Mouse (Mus musculus) stomach, postnatal 0 days (tissue): ENCODE measurements at regions not wholly inside any gene's neighbourhood (a gene's known extent, or its start where the extent isn't known, plus 50 kb on each side); places are given as distances from the start of the nearest gene placed in this dataset.

Source experiments
- ATAC-seq: fragments of 200-750 bp; cut with Nextera tagmentation; 2 replicates; pipeline ENCODE4 v1.8.0; 2017; ENCODE audit not compliant: low FRiP score, low TSS enrichment
- DNase-seq: peaks from one replicate; pipeline ENCODE4 v3.0.0-alpha.2; 2016; ENCODE audit warnings: low spot score
- H3K27ac ChIP-seq: fragments of 300-500 bp; sonication (generic); replicated peaks from 2 replicates; pipeline ENCODE4 v1.5.1; 2014; ENCODE audit warnings: mild to moderate bottlenecking, control low read depth
- H3K27me3 ChIP-seq: fragments of 300-500 bp; sonication (generic); 2 replicates; pipeline ENCODE4 v1.6.1; 2014; ENCODE audit warnings: low read length; ENCODE audit not compliant: control insufficient read depth, insufficient read depth
- H3K36me3 ChIP-seq: fragments of 300-500 bp; sonication (generic); 2 replicates; pipeline ENCODE4 v1.6.1; 2014; ENCODE audit warnings: low read length, mixed read lengths; ENCODE audit not compliant: control insufficient read depth, insufficient read depth
- H3K4me1 ChIP-seq: fragments of 300-500 bp; sonication (generic); replicated peaks from 2 replicates; pipeline ENCODE4 v1.6.1; 2014; ENCODE audit warnings: antibody characterized with exemption; ENCODE audit not compliant: control insufficient read depth, insufficient read depth
- H3K4me2 ChIP-seq: fragments of 300-500 bp; sonication (generic); replicated peaks from 2 replicates; pipeline ENCODE4 v1.6.1; 2014; ENCODE audit warnings: low read depth, mild to moderate bottlenecking, control low read depth, moderate library complexity
- H3K4me3 ChIP-seq: fragments of 300-500 bp; sonication (generic); 2 replicates; pipeline ENCODE4 v1.5.1; 2014; ENCODE audit warnings: low read depth, low read length, control low read depth
- H3K9ac ChIP-seq: fragments of 300-500 bp; sonication (generic); 2 replicates; pipeline ENCODE4 v1.6.1; 2014; ENCODE audit warnings: mild to moderate bottlenecking, low read length, control low read depth, mixed read lengths
- H3K9me3 ChIP-seq: fragments of 300-500 bp; sonication (generic); 2 replicates; pipeline ENCODE4 v1.6.1; 2016; ENCODE audit warnings: low read length; ENCODE audit not compliant: control insufficient read depth
- CTCF ChIP-seq: IDR thresholded peaks from 2 replicates; pipeline ENCODE4 v1.5.1; 2016; ENCODE audit warnings: antibody characterized with exemption, low read depth, mild to moderate bottlenecking, moderate library complexity
- EP300 ChIP-seq: optimal IDR thresholded peaks from 2 replicates; pipeline ENCODE3; 2016; ENCODE audit warnings: antibody characterized with exemption
- whole genome bisulfite sequencing: fragments of 180-500 bp; shearing (Covaris S2); extraction: QIAGEN DNeasy Blood & Tissue Kit; methylation state at CpG from one replicate; pipeline ENCODE4 v1.1.7; 2014; 5-methylcytosine and 5-hydroxymethylcytosine counted together

DNA sequence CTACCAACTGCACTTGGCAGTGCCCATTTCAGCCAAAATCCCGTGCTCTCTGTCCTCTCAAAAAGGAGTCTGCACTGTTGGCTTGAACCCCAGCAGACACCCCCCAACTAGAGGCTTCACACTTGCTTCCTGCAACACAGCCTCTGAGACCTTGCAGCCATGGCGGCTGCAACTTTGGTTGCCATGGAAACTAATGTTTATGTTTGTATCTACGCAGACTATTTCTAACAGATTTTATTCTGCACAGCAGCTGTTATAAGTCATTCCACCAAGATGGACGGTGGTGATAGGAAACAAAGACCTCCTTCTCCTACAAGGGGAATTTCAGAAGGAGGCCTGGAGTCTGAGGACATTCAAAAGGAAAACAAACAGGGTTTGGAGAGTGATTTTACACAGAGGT, 338.3 kb upstream of the Kazn start:
- no peak for ATAC-seq
- WGBS: 19% methylated on average over 4 of the region's 4 CpGs
- no peak overlapping the region for H3K27ac ChIP-seq
- H3K36me3 ChIP-seq: no peaks in the 10 kb centered on the region
- H3K9ac ChIP-seq: no peak overlapping the region
- no peak for TF ChIP-seq CTCF
- no peak for TF ChIP-seq EP300
- H3K4me1 ChIP-seq: no peaks in the 10 kb centered on the region
- H3K9me3 ChIP-seq: no peaks in the 10 kb centered on the region
- no peaks in the 10 kb centered on the region for H3K27me3 ChIP-seq
- H3K4me2 ChIP-seq: no peak overlapping the region
- no peak for DNase-seq
- H3K4me3 ChIP-seq: no peak overlapping the region

DNA sequence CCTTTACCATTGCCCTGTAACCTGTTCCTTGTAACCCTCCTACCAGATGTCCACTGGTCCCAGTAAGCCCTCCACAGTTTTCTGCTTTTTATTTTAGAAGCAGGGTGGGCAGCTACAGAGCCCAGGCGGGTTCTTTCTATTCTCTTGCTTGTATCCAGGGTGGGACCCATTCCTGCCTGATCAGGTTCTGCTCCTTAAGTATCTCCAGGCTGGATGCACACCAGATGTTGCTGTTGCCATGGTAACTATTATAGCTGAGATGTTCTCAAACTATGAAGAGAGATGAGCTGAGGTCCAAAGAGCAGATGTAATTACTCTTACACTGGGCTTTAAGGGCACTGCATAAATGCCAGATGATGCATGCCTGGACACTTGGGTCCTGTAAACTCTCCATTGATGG, 335.3 kb upstream of the Kazn start:
- Histone ChIP-seq H3K9ac (no peak overlapping the region), H3K4me2 (no peak overlapping the region), H3K36me3 (no peaks in the 10 kb centered on the region), H3K9me3 (no peaks in the 10 kb centered on the region), H3K27ac (no peak overlapping the region), H3K4me1 (no peaks in the 10 kb centered on the region), H3K27me3 (no peaks in the 10 kb centered on the region), H3K4me3 (no peak overlapping the region)
- TF ChIP-seq EP300 (no peak), CTCF (no peak)
- ATAC-seq: no peak
- DNase-seq: no peak
- WGBS: 73% methylated on average over 1 of the region's 1 CpGs

GRCm38 (mm10) chr4:142570712-142571111, 331.5 kb upstream of the Kazn start:
- 77% methylated on average over 7 of the region's 7 CpGs for WGBS
- Histone ChIP-seq H3K9ac (no peak overlapping the region), H3K4me1 (no peaks in the 10 kb centered on the region), H3K4me2 (no peak overlapping the region), H3K36me3 (no peaks in the 10 kb centered on the region), H3K9me3 (no peaks in the 10 kb centered on the region), H3K27ac (no peak overlapping the region), H3K27me3 (no peaks in the 10 kb centered on the region), H3K4me3 (no peak overlapping the region)
- DNase-seq (no peak), ATAC-seq (no peak)
- no peak for TF ChIP-seq CTCF

- Histone ChIP-seq H3K9ac (no peak overlapping the region), H3K4me2 (no peak overlapping the region), H3K9me3 (no peaks in the 10 kb centered on the region), H3K36me3 (no peaks in the 10 kb centered on the region), H3K27me3 (no peaks in the 10 kb centered on the region), H3K4me3 (no peak overlapping the region), H3K4me1 (no peaks in the 10 kb centered on the region), H3K27ac (no peak overlapping the region)
- 70% methylated on average over 6 of the region's 6 CpGs for WGBS
- DNase-seq (no peak), ATAC-seq (no peak)
- TF ChIP-seq CTCF (no peak), EP300 (no peak)
These were observed 329.4 kb upstream of the Kazn start for GRCm38 (mm10) chr4:142568556-142568955.

DNA sequence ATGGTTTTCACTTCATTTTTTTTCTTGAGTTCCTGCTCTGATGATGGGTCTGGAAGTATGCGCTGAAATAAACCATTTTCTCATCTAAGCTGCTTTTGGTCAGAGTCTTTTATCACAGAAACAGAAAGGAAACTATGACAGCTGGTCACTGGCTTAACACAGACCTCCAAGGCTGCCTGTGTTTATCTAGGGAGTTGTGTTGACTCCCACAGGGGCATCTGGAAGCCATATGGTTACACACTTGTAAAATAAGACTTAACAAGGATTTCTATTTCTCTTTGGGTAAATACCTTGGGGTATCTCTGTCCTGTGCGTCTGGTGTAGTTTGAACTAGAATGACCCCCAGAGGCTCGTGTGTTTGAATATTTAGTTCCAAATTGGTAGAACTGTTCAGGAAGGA, 315.5 kb upstream of the Kazn start:
- no peaks in the 10 kb centered on the region for H3K4me1 ChIP-seq
- no peaks in the 10 kb centered on the region for H3K9me3 ChIP-seq
- TF ChIP-seq CTCF: no peak
- no peak for TF ChIP-seq EP300
- no peak for ATAC-seq
- no peak overlapping the region for H3K27ac ChIP-seq
- H3K36me3 ChIP-seq: no peaks in the 10 kb centered on the region
- no peak overlapping the region for H3K4me3 ChIP-seq
- no peak overlapping the region for H3K4me2 ChIP-seq
- WGBS: 36% methylated on average over 3 of the region's 3 CpGs
- no peaks in the 10 kb centered on the region for H3K27me3 ChIP-seq
- no peak overlapping the region for H3K9ac ChIP-seq
- DNase-seq: no peak

DNA sequence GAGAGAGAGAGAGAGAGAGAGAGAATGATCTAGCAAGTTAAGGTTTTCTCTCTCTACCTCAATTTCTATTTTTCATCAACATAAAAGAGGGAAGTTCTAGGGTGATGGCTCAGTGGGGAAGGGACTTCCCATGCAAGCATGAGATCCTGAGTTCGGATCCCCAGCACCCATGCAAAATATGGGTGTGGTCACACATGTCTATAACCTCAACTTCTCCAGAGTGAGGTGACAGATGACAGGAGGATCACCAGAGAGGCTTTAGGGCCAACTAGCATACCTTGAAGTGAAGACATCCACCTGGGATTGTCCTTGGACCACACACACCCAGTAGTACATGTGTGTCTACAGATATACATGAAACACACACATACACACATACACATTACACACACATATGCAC, 306.7 kb upstream of the Kazn start:
- Histone ChIP-seq H3K27ac (no peak overlapping the region), H3K27me3 (no peaks in the 10 kb centered on the region), H3K4me2 (no peak overlapping the region), H3K4me3 (no peak overlapping the region), H3K36me3 (no peaks in the 10 kb centered on the region), H3K4me1 (no peaks in the 10 kb centered on the region), H3K9me3 (no peaks in the 10 kb centered on the region), H3K9ac (no peak overlapping the region)
- TF ChIP-seq EP300: no peak
- WGBS: 86% methylated on average over 1 of the region's 1 CpGs
- DNase-seq: no peak
- ATAC-seq: no peak
